Mouse (Mus musculus): ENCODE measurements around the gene Stat4.
A peak's percentile ranks its signal among the peaks of the same experiment; 100 is the strongest.

Gene Stat4

GRCm38 (mm10) chr1:51986848-51987247, at the start of gene Stat4:
Gene Stat4, plus strand, starts transcription at chr1:51987148.
- no peak for DNase-seq (ENCODE audit: inconsistent age in 2 of 2, low spot score in 1 of 2)

DNA sequence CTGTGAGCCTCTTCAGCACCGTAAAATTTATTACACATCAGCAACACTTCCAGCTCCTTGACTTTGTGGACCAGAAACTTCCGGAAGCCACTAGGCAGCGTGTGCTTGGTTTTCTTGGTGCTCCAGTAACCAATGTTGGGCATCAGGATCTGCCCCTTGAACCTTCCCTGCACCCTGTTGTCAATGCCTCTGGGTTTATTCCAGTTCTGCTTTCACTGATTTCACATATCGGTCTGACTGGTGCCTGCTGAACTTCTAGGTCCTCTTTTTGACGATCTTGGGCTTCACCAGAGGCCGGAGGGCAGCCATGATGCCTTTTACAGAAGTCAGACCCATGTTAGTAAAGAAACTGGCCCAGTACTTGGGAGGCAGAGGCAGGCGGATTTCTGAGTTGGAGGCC, 48.6 kb upstream of the Stat4 start:
- DNase-seq (ENCODE audit: inconsistent age in 2 of 2, low spot score in 1 of 2): no peak

DNA sequence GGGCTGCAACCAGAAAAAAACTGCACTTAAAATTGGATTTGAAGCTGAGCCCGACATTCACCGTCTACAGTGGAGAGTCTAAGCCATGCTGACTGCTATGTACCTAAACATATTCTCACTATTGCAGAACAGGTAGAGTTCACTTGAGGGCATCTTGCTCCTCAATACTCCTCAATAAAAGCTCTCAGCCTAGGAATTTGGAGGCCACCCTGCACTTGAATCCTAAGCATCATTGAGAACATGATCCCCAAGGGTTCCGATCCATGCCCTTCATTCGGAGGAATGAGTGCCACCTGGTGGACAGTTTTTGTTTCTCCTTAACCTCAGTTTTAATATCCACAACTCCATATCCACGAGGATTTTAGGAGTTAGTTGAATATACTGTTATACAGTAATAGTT, 42.2 kb upstream of the Stat4 start:
- DNase-seq (ENCODE audit: inconsistent age in 2 of 2, low spot score in 1 of 2): peak; percentile 21 to 77

GRCm38 (mm10) chr1:51947116-51947515, 39.8 kb upstream of the Stat4 start:
- DNase-seq (ENCODE audit: inconsistent age in 2 of 2, low spot score in 1 of 2): no peak

DNA sequence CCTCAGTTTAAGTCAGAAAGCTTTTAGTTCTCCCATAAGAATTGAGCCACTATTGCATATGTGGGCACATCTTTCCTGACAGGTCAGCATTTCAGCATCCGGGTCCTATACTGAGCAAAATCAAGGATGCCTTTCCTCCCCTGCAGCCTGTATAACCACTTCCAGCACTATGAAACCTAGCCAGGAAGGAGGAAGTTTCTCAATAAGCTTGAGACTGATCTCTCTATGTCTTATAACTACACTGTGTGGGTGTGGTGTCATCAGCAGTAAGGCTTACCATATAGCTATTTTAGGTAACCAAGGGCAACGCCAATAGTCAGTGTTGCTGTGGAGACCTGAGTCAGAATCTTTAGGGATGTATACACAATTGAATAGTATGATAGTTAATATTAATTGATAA, 22.3 kb upstream of the Stat4 start:
- no peak for DNase-seq (ENCODE audit: inconsistent age in 2 of 2, low spot score in 1 of 2)

DNA sequence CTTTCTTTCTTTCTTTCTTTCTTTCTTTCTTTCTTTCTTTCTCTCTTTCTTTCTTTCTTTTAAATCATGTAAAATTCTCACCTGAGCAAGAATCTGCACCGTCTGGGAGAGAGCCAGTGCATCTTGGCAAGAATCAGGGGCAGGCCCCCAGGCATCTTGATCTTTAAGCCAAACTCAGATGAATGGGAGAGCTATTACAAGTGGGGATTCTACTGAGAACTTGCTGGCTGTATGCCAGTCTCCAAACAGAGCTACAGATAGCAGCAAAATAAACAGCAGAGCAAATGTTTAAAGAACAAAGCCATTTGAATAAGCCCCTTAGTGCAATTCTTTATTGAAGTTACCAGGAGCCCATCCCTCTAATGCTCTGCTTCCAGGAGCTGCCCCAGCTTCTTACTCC, 18.0 kb upstream of the Stat4 start:
- no peak for DNase-seq (ENCODE audit: inconsistent age in 2 of 2, low spot score in 1 of 2)

DNA sequence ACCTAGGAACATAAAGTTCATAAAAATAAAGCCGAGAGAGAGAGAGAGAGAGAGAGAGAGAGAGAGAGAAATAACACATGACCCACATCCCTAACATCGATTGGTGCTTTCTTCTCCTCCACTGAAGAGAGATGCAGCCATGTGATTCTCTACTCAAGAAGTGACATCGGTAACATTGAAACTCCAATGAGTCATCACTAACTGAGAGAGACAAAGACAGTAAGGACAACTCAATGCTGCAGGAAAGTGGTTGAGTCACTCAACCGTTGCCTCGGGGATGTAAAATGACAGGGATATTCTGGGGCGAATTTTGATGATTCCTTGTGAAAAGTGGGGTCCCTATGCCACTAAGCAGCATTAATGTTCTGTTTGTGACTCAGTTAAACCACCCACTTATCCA, 16.8 kb upstream of the Stat4 start:
- peak in 1 of 2 experiments; percentile 23 for DNase-seq (ENCODE audit: inconsistent age in 2 of 2, low spot score in 1 of 2)

DNA sequence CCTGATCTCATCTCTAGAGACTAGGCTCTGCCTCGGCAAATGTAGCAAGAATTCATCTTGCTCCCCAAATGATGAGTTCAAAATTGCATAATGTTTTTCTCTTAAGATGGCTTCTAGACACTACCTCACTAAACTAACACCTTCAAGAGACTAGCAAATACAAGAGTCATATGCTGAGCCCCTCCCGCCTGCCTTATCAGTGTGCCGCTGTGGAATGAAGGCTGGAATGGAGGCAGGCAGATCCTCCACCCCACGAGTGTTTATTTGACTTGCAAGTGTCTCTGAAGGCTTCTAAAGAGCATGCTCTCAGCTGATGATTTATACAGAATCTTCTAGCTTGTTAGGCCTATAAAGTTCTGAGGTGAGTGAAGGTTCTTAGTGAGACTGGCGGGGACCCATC, 11.4 kb upstream of the Stat4 start:
- no peak for DNase-seq (ENCODE audit: inconsistent age in 2 of 2, low spot score in 1 of 2)

GRCm38 (mm10) chr1:51979048-51979447, 7.9 kb upstream of the Stat4 start:
- no peak for DNase-seq (ENCODE audit: inconsistent age in 2 of 2, low spot score in 1 of 2)

DNA sequence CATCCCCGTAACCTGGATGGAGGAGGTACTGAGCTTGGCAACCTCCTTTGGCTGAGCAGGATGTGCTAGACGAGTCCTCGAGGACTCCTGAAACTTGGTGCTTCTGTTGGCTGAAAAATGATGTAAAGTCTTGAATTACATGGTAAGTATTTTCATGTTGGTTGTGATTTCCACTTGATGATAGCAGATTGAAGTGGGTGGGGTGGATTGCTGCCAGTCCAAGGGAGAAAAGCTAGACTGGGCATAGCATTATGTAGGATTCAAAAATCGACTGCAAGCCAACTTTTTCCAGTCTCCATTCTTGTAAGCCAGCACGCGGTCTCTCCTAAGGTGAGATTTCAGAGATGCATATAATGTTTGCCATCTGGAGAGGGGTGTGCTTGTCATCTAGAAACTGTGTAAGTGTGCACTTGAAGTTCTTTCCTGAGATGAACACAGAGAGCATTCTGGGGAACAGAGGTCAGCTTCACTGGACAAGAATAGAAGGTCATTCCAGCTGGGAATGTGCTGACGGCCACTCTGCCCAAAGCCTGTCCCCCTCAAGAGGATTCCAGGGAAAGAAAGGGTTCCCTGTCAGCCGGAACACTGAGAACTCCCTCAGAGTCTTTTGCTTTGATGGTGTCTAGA, 5.1 kb downstream of the Stat4 start:
- no peak for DNase-seq (ENCODE audit: inconsistent age in 2 of 2, low spot score in 1 of 2)

DNA sequence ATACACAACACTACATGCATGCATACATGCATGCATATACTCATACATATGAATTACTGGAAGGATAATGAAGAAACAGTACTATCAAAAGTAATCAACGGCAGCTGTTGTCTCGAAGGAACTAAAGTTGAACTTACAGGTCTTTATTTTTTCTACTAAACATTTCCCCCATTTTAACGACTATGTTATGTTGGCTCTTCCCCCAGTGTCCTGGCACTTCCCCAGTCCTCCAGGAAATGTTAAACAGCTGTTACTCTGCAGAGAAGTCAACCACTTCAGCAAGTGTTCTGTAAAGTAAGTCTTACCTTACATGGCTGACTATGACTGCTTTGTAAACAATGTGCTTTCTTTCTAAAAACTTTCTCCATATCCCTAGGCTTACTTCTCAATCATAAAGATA, 9.1 kb downstream of the Stat4 start:
- DNase-seq (ENCODE audit: inconsistent age in 2 of 2, low spot score in 1 of 2): no peak

GRCm38 (mm10) chr1:51996751-51997659, 10.1 kb downstream of the Stat4 start:
- peak in 1 of 2 experiments; percentile 27 for DNase-seq (ENCODE audit: inconsistent age in 2 of 2, low spot score in 1 of 2)

DNA sequence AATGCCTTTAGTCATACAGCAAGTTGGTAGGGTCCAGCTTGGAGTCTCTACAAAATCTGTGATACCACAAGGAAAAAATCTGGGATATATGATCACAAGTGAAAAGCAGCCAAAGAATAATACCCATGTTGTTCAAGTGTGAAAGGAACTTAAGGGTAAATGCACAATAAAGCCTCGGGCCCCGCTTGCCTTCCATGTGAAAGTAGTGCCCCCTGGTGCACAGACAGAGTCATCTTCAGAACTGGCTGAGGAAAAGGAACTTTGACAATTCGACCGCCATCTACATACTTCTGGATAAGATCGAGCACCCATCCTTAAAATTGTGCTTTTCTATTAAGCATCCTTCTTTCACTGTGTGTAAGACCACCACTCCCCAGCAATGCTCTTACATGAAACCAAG, 11.6 kb downstream of the Stat4 start:
- peak; percentile 23 to 76 for DNase-seq (ENCODE audit: inconsistent age in 2 of 2, low spot score in 1 of 2)

GRCm38 (mm10) chr1:52004096-52004495, 17.1 kb downstream of the Stat4 start:
- DNase-seq (ENCODE audit: inconsistent age in 2 of 2, low spot score in 1 of 2): peak; percentile 47 to 90

DNA sequence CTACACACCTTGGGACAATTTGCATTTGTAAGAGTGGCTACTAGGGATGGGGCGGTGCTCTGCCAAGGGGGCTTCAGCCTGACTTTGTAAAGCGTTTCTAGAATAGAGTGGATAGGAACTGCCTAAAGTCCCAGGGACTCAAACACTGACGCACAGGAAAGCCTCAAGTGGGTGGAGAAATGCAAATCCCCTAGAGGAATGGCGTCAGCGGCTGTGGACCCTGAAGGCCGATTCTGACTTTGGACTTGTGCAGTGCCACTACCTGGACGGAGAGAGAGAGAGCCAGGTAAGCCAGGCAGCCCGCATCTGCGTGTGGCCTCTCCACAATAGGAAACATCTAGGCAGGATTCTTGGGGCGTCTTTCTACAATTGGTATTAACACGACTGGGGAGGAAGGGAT, 21.5 kb downstream of the Stat4 start:
- DNase-seq (ENCODE audit: inconsistent age in 2 of 2, low spot score in 1 of 2): peak; percentile 16 to 47

- no peak for DNase-seq (ENCODE audit: inconsistent age in 2 of 2, low spot score in 1 of 2)
These were observed 22.0 kb downstream of the Stat4 start for GRCm38 (mm10) chr1:52008947-52009346.

DNA sequence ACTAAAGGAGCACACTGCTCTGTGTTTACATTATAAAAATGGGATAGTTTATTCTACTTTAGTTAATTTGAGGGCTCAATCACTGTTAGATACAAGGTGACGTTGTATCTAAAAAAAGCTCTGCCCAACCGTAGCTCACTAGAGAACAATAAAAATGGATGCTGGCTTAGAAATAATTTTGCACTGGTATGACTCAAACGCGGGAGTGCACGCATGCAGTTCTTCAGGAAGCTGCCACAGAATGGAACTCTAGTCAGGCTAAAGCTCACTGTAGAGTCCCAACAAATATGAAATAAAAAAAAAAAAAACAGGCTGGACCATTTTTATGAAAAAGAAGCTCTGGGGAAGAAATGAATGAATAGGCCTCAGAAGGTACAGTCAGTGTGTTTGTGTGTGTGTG, 23.8 kb downstream of the Stat4 start:
- DNase-seq (ENCODE audit: inconsistent age in 2 of 2, low spot score in 1 of 2): no peak

- DNase-seq (ENCODE audit: inconsistent age in 2 of 2, low spot score in 1 of 2): no peak
These were observed 24.3 kb downstream of the Stat4 start for GRCm38 (mm10) chr1:52011227-52011626.

GRCm38 (mm10) chr1:52012231-52012630, 25.3 kb downstream of the Stat4 start:
- no peak for DNase-seq (ENCODE audit: inconsistent age in 2 of 2, low spot score in 1 of 2)

DNA sequence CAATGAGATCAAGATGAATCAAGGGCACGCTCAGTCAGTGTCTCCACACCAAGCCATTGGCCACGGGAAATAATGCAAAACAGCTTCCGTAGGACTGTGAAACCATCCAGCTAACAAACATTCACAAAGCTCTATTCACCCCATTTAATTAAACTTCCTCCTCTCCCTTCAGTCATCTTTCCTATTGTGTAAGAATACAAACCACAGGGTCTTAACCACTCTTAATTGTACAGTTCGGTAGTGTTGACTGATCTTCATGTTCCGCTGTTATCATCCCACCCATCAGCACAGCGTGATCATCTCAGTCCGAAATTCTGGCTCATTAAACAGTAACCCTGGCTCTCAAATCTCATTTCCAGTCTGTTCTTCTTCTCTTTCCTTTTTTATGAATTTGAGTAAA, 25.8 kb downstream of the Stat4 start:
- no peak for DNase-seq (ENCODE audit: inconsistent age in 2 of 2, low spot score in 1 of 2)

DNA sequence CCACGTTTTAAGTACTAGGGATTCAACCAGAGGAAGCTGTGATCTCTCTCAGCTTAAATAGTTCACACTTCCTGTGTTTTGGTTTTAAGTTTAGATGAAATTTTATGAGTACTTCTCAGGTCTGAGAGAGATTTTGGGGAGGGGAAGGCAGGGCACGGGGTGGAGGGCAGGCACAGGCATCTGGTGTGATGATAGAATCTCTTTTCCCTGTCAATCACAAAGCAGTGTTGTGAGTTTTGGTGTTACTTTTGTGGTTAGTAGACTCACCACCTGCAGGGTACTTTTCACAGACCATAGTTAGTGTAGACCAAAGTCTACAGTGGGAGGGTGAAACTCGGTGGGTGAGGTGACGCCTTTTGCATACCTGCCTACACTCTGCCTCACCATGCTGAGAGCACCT, 32.7 kb downstream of the Stat4 start:
- no peak for DNase-seq (ENCODE audit: inconsistent age in 2 of 2, low spot score in 1 of 2)

GRCm38 (mm10) chr1:52021936-52022725, 35.2 kb downstream of the Stat4 start:
- DNase-seq (ENCODE audit: inconsistent age in 2 of 2, low spot score in 1 of 2): peak in 1 of 2 experiments; percentile 39

All from adrenal gland, adult (tissue).